Mouse (Mus musculus) G1E (cell line): Measurements from ENCODE around the gene Hif3a.

ENCODE experiments used
- CTCF ChIP-seq: IDR thresholded peaks from 2 replicates; pipeline ENCODE4 v1.5.1; 2012; ENCODE audit warnings: low read depth, low read length, inconsistent platforms, mixed read lengths
- POLR2AphosphoS5 ChIP-seq: IDR thresholded peaks from 2 replicates; pipeline ENCODE4 v1.6.1; 2012; ENCODE audit warnings: low read depth, low read length, inconsistent platforms; ENCODE audit not compliant: insufficient replicate concordance
- TAL1 ChIP-seq: conservative IDR thresholded peaks from 2 replicates; pipeline ENCODE4 v1.6.1; 2012; ENCODE audit warnings: low read depth, low read length, inconsistent platforms, mixed read lengths

DNA sequence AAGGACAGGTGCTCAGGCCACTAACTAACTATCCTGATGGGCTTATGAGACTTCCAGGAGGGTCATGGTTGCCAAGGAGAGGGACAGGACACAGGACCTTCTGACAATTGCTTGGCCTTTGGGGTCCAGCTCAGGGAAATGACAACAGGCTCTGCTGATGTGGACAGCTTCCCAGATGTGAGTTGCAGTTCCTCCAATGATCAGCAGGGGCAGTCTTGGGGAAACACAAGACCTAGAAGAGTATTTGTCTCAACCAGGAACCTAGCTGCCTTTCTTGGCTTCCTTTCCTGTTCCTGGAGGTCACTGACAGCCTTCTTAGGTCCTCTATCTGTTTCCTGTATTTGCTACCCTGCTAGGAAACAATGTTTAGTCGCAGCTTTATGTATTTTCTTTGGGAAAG lies 29.1 kb upstream of the Hif3a start:
- TF ChIP-seq POLR2AphosphoS5, result no peak
- TF ChIP-seq CTCF, result peak; percentile 63
- no peak for TF ChIP-seq TAL1
